Mouse (Mus musculus): ENCODE measurements around the gene Polr3c. TPM values are rescaled to one million over a fixed set of nuclear protein-coding genes. Genes with fewer than 3 reads are reported as not detected.

Gene Polr3c
- polyA plus RNA-seq, 1 experiment, result 43.0 TPM

GRCm38 (mm10) chr3:96727828-96728633 lies 603 bp upstream of the Polr3c start:
- Histone ChIP-seq H3K27me3 (ENCODE audit: control insufficient read depth, insufficient read depth, low read length, poor library complexity, severe bottlenecking) (no peaks in the 10 kb centered on the region), H3K36me3 (ENCODE audit: control insufficient read depth, insufficient read depth, low read length, poor library complexity, severe bottlenecking) (no peaks in the 10 kb centered on the region), H3K9ac (ENCODE audit: low read depth, poor library complexity, severe bottlenecking) (peak overlapping the region; percentile 87), H3K4me1 (ENCODE audit: control insufficient read depth, insufficient read depth, low read length) (peaks cover 8% of the 10 kb centered on the region), H3K9me3 (replicated peaks; ENCODE audit: control insufficient read depth, insufficient read depth, low read length, poor library complexity, severe bottlenecking) (no peaks in the 10 kb centered on the region), H3K27ac (ENCODE audit: insufficient read depth, low read length) (no peak overlapping the region; the same call in 1 of the 2 replicates), H3K4me3 (ENCODE audit: low read depth, low read length) (peak overlapping the region; percentile 99)
- TF ChIP-seq CTCF (IDR thresholded peaks at IDR 0.05; ENCODE audit: low read depth, low read length) (no peak), POLR2A (IDR thresholded peaks at IDR 0.05; ENCODE audit: insufficient read depth, low read length) (no peak), EP300 (IDR thresholded peaks at IDR 0.05; ENCODE audit: insufficient read depth, low read depth, low read length) (no peak)

- H3K9ac ChIP-seq (ENCODE audit: low read depth, poor library complexity, severe bottlenecking), result peak overlapping the region; percentile 1; the same call in 1 of the 2 replicates
- no peaks in the 10 kb centered on the region for H3K27me3 ChIP-seq (ENCODE audit: control insufficient read depth, insufficient read depth, low read length, poor library complexity, severe bottlenecking)
- no peak overlapping the region for H3K27ac ChIP-seq (ENCODE audit: insufficient read depth, low read length)
- H3K36me3 ChIP-seq (ENCODE audit: control insufficient read depth, insufficient read depth, low read length, poor library complexity, severe bottlenecking), result peaks cover 22% of the 10 kb centered on the region
- no peaks in the 10 kb centered on the region for H3K9me3 ChIP-seq (replicated peaks; ENCODE audit: control insufficient read depth, insufficient read depth, low read length, poor library complexity, severe bottlenecking)
- no peaks in the 10 kb centered on the region for H3K4me1 ChIP-seq (ENCODE audit: control insufficient read depth, insufficient read depth, low read length)
- TF ChIP-seq CTCF (IDR thresholded peaks at IDR 0.05; ENCODE audit: low read depth, low read length), result peak; percentile 73
- no peak for TF ChIP-seq POLR2A (IDR thresholded peaks at IDR 0.05; ENCODE audit: insufficient read depth, low read length)
- TF ChIP-seq EP300 (IDR thresholded peaks at IDR 0.05; ENCODE audit: insufficient read depth, low read depth, low read length), result no peak
- peak overlapping the region; percentile 42 for H3K4me3 ChIP-seq (ENCODE audit: low read depth, low read length)
Measured at GRCm38 (mm10) chr3:96719173-96719572, 8.3 kb downstream of the Polr3c start.

- H3K36me3 ChIP-seq (ENCODE audit: control insufficient read depth, insufficient read depth, low read length, poor library complexity, severe bottlenecking), result peaks cover 23% of the 10 kb centered on the region
- H3K9ac ChIP-seq (ENCODE audit: low read depth, poor library complexity, severe bottlenecking), result no peak overlapping the region
- H3K27me3 ChIP-seq (ENCODE audit: control insufficient read depth, insufficient read depth, low read length, poor library complexity, severe bottlenecking), result no peaks in the 10 kb centered on the region
Measured at GRCm38 (mm10) chr3:96715854-96716253, 11.6 kb downstream of the Polr3c start.

GRCm38 (mm10) chr3:96714286-96714685 lies 13.1 kb downstream of the Polr3c start:
- TF ChIP-seq EP300 (IDR thresholded peaks at IDR 0.05; ENCODE audit: insufficient read depth, low read depth, low read length) (no peak), POLR2A (IDR thresholded peaks at IDR 0.05; ENCODE audit: insufficient read depth, low read length) (no peak)
- H3K36me3 ChIP-seq (ENCODE audit: control insufficient read depth, insufficient read depth, low read length, poor library complexity, severe bottlenecking), result peaks cover 22% of the 10 kb centered on the region
- no peaks in the 10 kb centered on the region for H3K9me3 ChIP-seq (replicated peaks; ENCODE audit: control insufficient read depth, insufficient read depth, low read length, poor library complexity, severe bottlenecking)
- no peak overlapping the region for H3K9ac ChIP-seq (ENCODE audit: low read depth, poor library complexity, severe bottlenecking)
- no peak overlapping the region for H3K27ac ChIP-seq (ENCODE audit: insufficient read depth, low read length)
- H3K4me1 ChIP-seq (ENCODE audit: control insufficient read depth, insufficient read depth, low read length), result no peaks in the 10 kb centered on the region
- H3K27me3 ChIP-seq (ENCODE audit: control insufficient read depth, insufficient read depth, low read length, poor library complexity, severe bottlenecking), result no peaks in the 10 kb centered on the region
- H3K4me3 ChIP-seq (ENCODE audit: low read depth, low read length), result no peak overlapping the region

More at GRCm38 (mm10) chr3:96715854-96716253, 11.6 kb downstream of the Polr3c start:
- no peaks in the 10 kb centered on the region for H3K4me1 ChIP-seq (ENCODE audit: control insufficient read depth, insufficient read depth, low read length)
- TF ChIP-seq EP300 (IDR thresholded peaks at IDR 0.05; ENCODE audit: insufficient read depth, low read depth, low read length), result no peak
- TF ChIP-seq CTCF (IDR thresholded peaks at IDR 0.05; ENCODE audit: low read depth, low read length), result no peak
- no peak for TF ChIP-seq POLR2A (IDR thresholded peaks at IDR 0.05; ENCODE audit: insufficient read depth, low read length)
- no peaks in the 10 kb centered on the region for H3K9me3 ChIP-seq (replicated peaks; ENCODE audit: control insufficient read depth, insufficient read depth, low read length, poor library complexity, severe bottlenecking)
- no peak overlapping the region for H3K4me3 ChIP-seq (ENCODE audit: low read depth, low read length)
- no peak overlapping the region for H3K27ac ChIP-seq (ENCODE audit: insufficient read depth, low read length)

GRCm38 (mm10) chr3:96708684-96709064 lies 18.8 kb downstream of the Polr3c start:
- Histone ChIP-seq H3K9me3 (replicated peaks; ENCODE audit: control insufficient read depth, insufficient read depth, low read length, poor library complexity, severe bottlenecking) (no peaks in the 10 kb centered on the region), H3K36me3 (ENCODE audit: control insufficient read depth, insufficient read depth, low read length, poor library complexity, severe bottlenecking) (peaks cover 21% of the 10 kb centered on the region), H3K27me3 (ENCODE audit: control insufficient read depth, insufficient read depth, low read length, poor library complexity, severe bottlenecking) (no peaks in the 10 kb centered on the region), H3K4me1 (ENCODE audit: control insufficient read depth, insufficient read depth, low read length) (peaks cover 3% of the 10 kb centered on the region), H3K4me3 (ENCODE audit: low read depth, low read length) (no peak overlapping the region), H3K27ac (ENCODE audit: insufficient read depth, low read length) (no peak overlapping the region), H3K9ac (ENCODE audit: low read depth, poor library complexity, severe bottlenecking) (no peak overlapping the region)
- no peak for TF ChIP-seq CTCF (IDR thresholded peaks at IDR 0.05; ENCODE audit: low read depth, low read length)
- TF ChIP-seq EP300 (IDR thresholded peaks at IDR 0.05; ENCODE audit: insufficient read depth, low read depth, low read length), result no peak
- no peak for TF ChIP-seq POLR2A (IDR thresholded peaks at IDR 0.05; ENCODE audit: insufficient read depth, low read length)
